Mouse (Mus musculus): ENCODE data around the gene Fam222a. TPM values are rescaled to one million over a fixed set of nuclear protein-coding genes. Genes with fewer than 3 reads are reported as not detected.

Gene Fam222a
- polyA plus RNA-seq, 1 experiment = 22.5 TPM

- TF ChIP-seq CTCF (IDR thresholded peaks at IDR 0.05; ENCODE audit: control insufficient read depth, insufficient read depth, insufficient replicate concordance, low read depth, low read length) = no peak
- TF ChIP-seq POLR2A (IDR thresholded peaks at IDR 0.05; ENCODE audit: control insufficient read depth, low read depth, low read length) = no peak
- H3K27ac ChIP-seq (ENCODE audit: control insufficient read depth, insufficient read depth, low read depth, low read length) = no peak overlapping the region
- H3K27me3 ChIP-seq (ENCODE audit: control insufficient read depth, insufficient read depth, low read length) = no peaks in the 10 kb centered on the region
- no peak overlapping the region for H3K4me3 ChIP-seq (ENCODE audit: control insufficient read depth, low read depth, low read length)
- H3K4me1 ChIP-seq (ENCODE audit: control insufficient read depth, insufficient read depth, low read length) = peaks cover 9% of the 10 kb centered on the region
- H3K36me3 ChIP-seq (ENCODE audit: control insufficient read depth, insufficient read depth, low read length) = no peaks in the 10 kb centered on the region
Observed at GRCm38 (mm10) chr5:114656305-114656704, 88.5 kb downstream of the Fam222a start.

DNA sequence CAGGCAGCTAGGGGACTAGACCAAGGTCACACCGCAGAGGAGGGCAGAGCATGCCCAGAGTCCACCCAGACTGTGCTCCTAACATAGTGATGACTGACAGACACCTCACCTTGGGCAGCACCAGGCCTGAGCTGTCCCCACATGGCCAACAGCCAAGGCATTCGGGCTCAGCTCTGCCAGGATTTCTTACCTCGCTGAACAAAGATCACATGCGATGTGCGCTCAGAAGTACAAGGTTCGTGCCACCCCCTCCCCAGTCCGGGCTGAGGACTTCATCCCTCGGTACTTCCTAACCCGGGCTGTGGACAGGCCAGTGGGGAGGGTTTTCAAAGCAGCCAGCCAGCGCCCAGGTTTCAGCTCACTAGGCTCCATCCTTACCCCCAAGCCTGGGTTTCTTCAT lies 89.6 kb downstream of the Fam222a start:
- Histone ChIP-seq H3K36me3 (ENCODE audit: control insufficient read depth, insufficient read depth, low read length) (no peaks in the 10 kb centered on the region), H3K4me3 (ENCODE audit: control insufficient read depth, low read depth, low read length) (no peak overlapping the region; the same call in 1 of the 2 replicates), H3K27me3 (ENCODE audit: control insufficient read depth, insufficient read depth, low read length) (no peaks in the 10 kb centered on the region), H3K4me1 (ENCODE audit: control insufficient read depth, insufficient read depth, low read length) (peaks cover 9% of the 10 kb centered on the region), H3K27ac (ENCODE audit: control insufficient read depth, insufficient read depth, low read depth, low read length) (no peak overlapping the region)
- TF ChIP-seq POLR2A (IDR thresholded peaks at IDR 0.05; ENCODE audit: control insufficient read depth, low read depth, low read length) (no peak), CTCF (IDR thresholded peaks at IDR 0.05; ENCODE audit: control insufficient read depth, insufficient read depth, insufficient replicate concordance, low read depth, low read length) (no peak)

- Histone ChIP-seq H3K27ac (ENCODE audit: control insufficient read depth, insufficient read depth, low read depth, low read length) (no peak within 1 kb of the TSS), H3K36me3 (ENCODE audit: control insufficient read depth, insufficient read depth, low read length) (no peaks in the 10 kb centered on the region), H3K27me3 (ENCODE audit: control insufficient read depth, insufficient read depth, low read length) (no peaks in the 10 kb centered on the region), H3K4me1 (ENCODE audit: control insufficient read depth, insufficient read depth, low read length) (peaks cover 9% of the 10 kb centered on the region), H3K4me3 (ENCODE audit: control insufficient read depth, low read depth, low read length) (peak within 1 kb of the TSS; percentile 52)
- TF ChIP-seq POLR2A (IDR thresholded peaks at IDR 0.05; ENCODE audit: control insufficient read depth, low read depth, low read length) (no peak), CTCF (IDR thresholded peaks at IDR 0.05; ENCODE audit: control insufficient read depth, insufficient read depth, insufficient replicate concordance, low read depth, low read length) (no peak)
Observed at GRCm38 (mm10) chr5:114658255-114658654, 90.4 kb downstream of the Fam222a start, which contains the start of gene Trpv4. Trpv4 (minus strand) TSS chr5:114658421.

DNA sequence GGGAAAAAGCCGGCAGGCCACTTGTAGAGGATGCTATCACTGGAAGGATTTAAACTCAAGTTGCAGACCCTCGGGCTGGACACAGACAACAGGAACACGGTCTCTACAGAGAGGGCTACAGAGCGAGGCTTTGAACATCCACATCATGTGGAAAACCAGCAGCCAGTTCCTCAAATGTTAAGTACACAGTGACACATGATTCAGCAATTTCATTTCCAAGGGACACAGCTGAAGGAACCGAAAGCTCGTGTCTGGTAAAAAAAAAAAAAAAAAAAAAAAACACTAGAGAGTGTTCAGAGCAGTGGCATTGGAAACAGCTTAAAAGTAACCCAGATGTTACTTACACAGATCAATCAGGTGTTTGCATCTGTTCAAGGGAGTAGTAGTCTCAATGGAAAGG lies 93.2 kb downstream of the Fam222a start:
- Histone ChIP-seq H3K27ac (ENCODE audit: control insufficient read depth, insufficient read depth, low read depth, low read length) (no peak overlapping the region), H3K4me3 (ENCODE audit: control insufficient read depth, low read depth, low read length) (no peak overlapping the region), H3K36me3 (ENCODE audit: control insufficient read depth, insufficient read depth, low read length) (no peaks in the 10 kb centered on the region), H3K4me1 (ENCODE audit: control insufficient read depth, insufficient read depth, low read length) (peaks cover 9% of the 10 kb centered on the region), H3K27me3 (ENCODE audit: control insufficient read depth, insufficient read depth, low read length) (no peaks in the 10 kb centered on the region)
- TF ChIP-seq CTCF (IDR thresholded peaks at IDR 0.05; ENCODE audit: control insufficient read depth, insufficient read depth, insufficient replicate concordance, low read depth, low read length) (no peak), POLR2A (IDR thresholded peaks at IDR 0.05; ENCODE audit: control insufficient read depth, low read depth, low read length) (no peak)

Other genes starting within 250 kb of the Fam222a start
- gene Kctd10, start 187.5 kb upstream of the Fam222a start, polyA plus RNA-seq (2012; rRNA removed) = 48.4 and 54.6 TPM in 2 replicates
- gene Ube3b, start 187.4 kb upstream of the Fam222a start, polyA plus RNA-seq (2012; rRNA removed) = 128 and 142 TPM in 2 replicates
- gene Mmab, start 124.0 kb upstream of the Fam222a start, polyA plus RNA-seq (2012; rRNA removed) = 2.5 and 2.9 TPM in 2 replicates
- gene Mvk, start 123.7 kb upstream of the Fam222a start, polyA plus RNA-seq (2012; rRNA removed) = 10.2 and 13.2 TPM in 2 replicates
- 0.93 and 1.9 TPM in 2 replicates for gene Trpv4, start 90.4 kb downstream of the Fam222a start, polyA plus RNA-seq (2012; rRNA removed)
- gene Gltp, start 123.0 kb downstream of the Fam222a start, polyA plus RNA-seq (2012; rRNA removed) = 10.5 TPM in 2 replicates
- 71.8 and 74.7 TPM in 2 replicates for gene Tchp, start 139.7 kb downstream of the Fam222a start, polyA plus RNA-seq (2012; rRNA removed)
- 167 and 170 TPM in 2 replicates for gene Ankrd13a, start 206.7 kb downstream of the Fam222a start, polyA plus RNA-seq (2012; rRNA removed)
- 15.1 and 16.1 TPM in 2 replicates for gene Git2, start 207.5 kb downstream of the Fam222a start, polyA plus RNA-seq (2012; rRNA removed)

All from testis, adult 2 months (tissue).